Mouse (Mus musculus) stomach, postnatal 0 days (tissue): ENCODE measurements at regions not wholly inside any gene's neighbourhood (a gene's known extent, or its start where the extent isn't known, plus 50 kb on each side); places are given as distances from the start of the nearest gene placed in this dataset.

Source experiments
- CTCF ChIP-seq: IDR thresholded peaks from 2 replicates; pipeline ENCODE4 v1.5.1; 2016; ENCODE audit warnings: antibody characterized with exemption, low read depth, mild to moderate bottlenecking, moderate library complexity
- EP300 ChIP-seq: optimal IDR thresholded peaks from 2 replicates; pipeline ENCODE3; 2016; ENCODE audit warnings: antibody characterized with exemption

DNA sequence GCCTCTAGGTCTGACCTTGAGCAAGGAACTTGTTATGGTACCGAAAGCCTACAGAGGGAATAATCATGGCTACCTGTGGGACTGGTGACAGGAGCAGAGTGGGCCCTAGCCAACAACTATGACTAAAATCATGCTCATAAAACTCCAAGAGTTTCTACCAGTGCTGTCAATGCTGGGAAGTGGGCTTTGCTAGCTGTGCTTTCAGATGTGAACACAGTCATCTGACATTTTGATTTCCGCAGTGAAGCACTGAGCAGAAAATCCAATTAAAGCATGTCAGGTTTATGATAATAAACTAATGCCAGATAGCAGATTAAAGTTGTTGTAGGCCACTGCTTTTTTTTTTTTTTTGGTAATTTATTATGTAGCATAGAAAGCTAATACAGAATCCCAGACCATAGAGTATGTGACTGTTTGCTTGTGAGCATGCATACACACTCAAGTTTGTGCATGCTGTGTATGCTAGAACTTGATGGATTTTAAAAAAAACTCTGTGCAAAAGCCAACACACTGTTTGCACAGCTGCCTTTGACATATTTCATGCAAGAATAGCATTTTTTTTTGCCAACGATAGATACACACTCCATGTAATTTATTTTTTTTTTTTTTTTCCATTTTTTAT lies 138.0 kb upstream of the Usp25 start:
- TF ChIP-seq CTCF: no peak
- TF ChIP-seq EP300: no peak
